10 mouse cellular contexts compared by ENCODE assay signal in genomic region chr9:32146257-32146996, GRCm38 (mm10). TPM values are rescaled to one million over a fixed set of nuclear protein-coding genes. Genes with fewer than 3 reads are reported as not detected.
DNase-seq lines count a peak whose midpoint lies in the region; ATAC-seq and TF ChIP-seq lines count a peak whose summit lies in the region.
"Had no signal": no experiment of that assay in that cellular context is flagged by ENCODE, and none has a peak within 500 bp of the region (broad histone marks: within the 10 kb centered on the region; RNA-seq: fewer than 3 reads in every experiment).

No protein-coding gene starts in this region.

- H3K4me2 ChIP-seq in neural tube, embryonic 15.5 days = no peak overlapping the region
- H3K4me2 ChIP-seq: lung, embryonic 15.5 days had no signal

- H3K4me3 ChIP-seq in liver, adult 2 months (ENCODE audit: insufficient read depth, low read depth, low read length) = no peak overlapping the region
- peak overlapping the region; percentile 5; the same call in 1 of the 2 replicates for H3K4me3 ChIP-seq in heart, embryonic 10.5 days
- no peak overlapping the region for H3K4me3 ChIP-seq in neural tube, embryonic 15.5 days (replicated peaks)
- H3K4me3 ChIP-seq: lung, embryonic 15.5 days had no signal

- WGBS in liver, adult 2 months = 75% methylated on average over 12 of the region's 12 CpGs
- 38% methylated on average over 12 of the region's 12 CpGs for WGBS in heart, embryonic 10.5 days
- WGBS in neural tube, embryonic 15.5 days = 64% methylated on average over 12 of the region's 12 CpGs

- no peaks in the 10 kb centered on the region for H3K9me3 ChIP-seq in heart, embryonic 10.5 days
- no peaks in the 10 kb centered on the region for H3K9me3 ChIP-seq in neural tube, embryonic 15.5 days (replicated peaks)
- H3K9me3 ChIP-seq: lung, embryonic 15.5 days had no signal

- no peak for TF ChIP-seq CTCF in liver, adult 2 months (IDR thresholded peaks at IDR 0.05; ENCODE audit: low read depth, low read length)

- H3K27me3 ChIP-seq in liver, adult 2 months (ENCODE audit: control insufficient read depth, insufficient read depth, low read length) = no peaks in the 10 kb centered on the region
- no peaks in the 10 kb centered on the region for H3K27me3 ChIP-seq in heart, embryonic 10.5 days (ENCODE audit: insufficient read depth, poor library complexity, severe bottlenecking)
- H3K27me3 ChIP-seq in neural tube, embryonic 15.5 days (replicated peaks) = no peaks in the 10 kb centered on the region
- H3K27me3 ChIP-seq: lung, embryonic 15.5 days had no signal

- TF ChIP-seq POLR2A in liver, adult 2 months (IDR thresholded peaks at IDR 0.05; ENCODE audit: extremely low read depth, insufficient read depth, low read length) = no peak

- H3K79me2 ChIP-seq in liver, adult 2 months (ENCODE audit: control insufficient read depth, insufficient read depth, low read length) = peaks cover 8% of the 10 kb centered on the region; the same call in 1 of the 2 replicates

- H3K36me3 ChIP-seq in liver, adult 2 months (ENCODE audit: control insufficient read depth, insufficient read depth, low read length) = no peaks in the 10 kb centered on the region
- H3K36me3 ChIP-seq in heart, embryonic 10.5 days = no peaks in the 10 kb centered on the region
- no peaks in the 10 kb centered on the region for H3K36me3 ChIP-seq in neural tube, embryonic 15.5 days
- H3K36me3 ChIP-seq: lung, embryonic 15.5 days had no signal

- DNase-seq in liver, adult 2 months (ENCODE audit: extremely low read depth, low read depth, low spot score) = peak; percentile 33
- DNase-seq in liver = no peak
- peak; percentile 60 for DNase-seq in brain, adult 2 months (ENCODE audit: low read depth, low spot score)
- peak; percentile 80 for DNase-seq in heart, embryonic 10.5 days (ENCODE audit: low spot score)
- DNase-seq in c-Kit-positive CD71-positive TER-119-positive erythroid progenitor cells, embryonic 14.5 days (ENCODE audit: low spot score) = no peak
- DNase-seq in cerebellum, adult 11-12 months = no peak
- DNase-seq: cerebellum, postnatal 14 days; gastrocnemius, postnatal 10 days had no signal

- peaks cover 2% of the 10 kb centered on the region; the same call in 1 of the 2 replicates for H3K4me1 ChIP-seq in liver, adult 2 months (ENCODE audit: control insufficient read depth, insufficient read depth, low read length)
- H3K4me1 ChIP-seq in heart, embryonic 10.5 days = peaks cover 41% of the 10 kb centered on the region
- H3K4me1 ChIP-seq in neural tube, embryonic 15.5 days = peaks cover 17% of the 10 kb centered on the region; the same call in 1 of the 2 replicates

- 0 out of 2 replicates have a peak overlapping the region, but pooled peaks have one; percentile 14 for H3K9ac ChIP-seq in liver, adult 2 months (ENCODE audit: low read depth, low read length)
- no peak overlapping the region for H3K9ac ChIP-seq in neural tube, embryonic 15.5 days (replicated peaks)
- H3K9ac ChIP-seq: lung, embryonic 15.5 days had no signal

- H3K27ac ChIP-seq in liver, adult 2 months (replicated peaks; ENCODE audit: insufficient read depth, low read depth, low read length) = no peak overlapping the region; the same call in 1 of the 2 replicates
- peak overlapping the region; percentile 65 for H3K27ac ChIP-seq in heart, embryonic 10.5 days
- 0 out of 2 replicates have a peak overlapping the region, but pooled peaks have one; percentile 2 for H3K27ac ChIP-seq in neural tube, embryonic 15.5 days (replicated peaks)
- H3K27ac ChIP-seq: lung, embryonic 15.5 days had no signal

- 0 out of 2 replicates have a peak, but pooled peaks have one; percentile 48 for ATAC-seq in neural tube, embryonic 15.5 days (ENCODE audit: low FRiP score)

RNA-seq across cellular contexts. Expression of gene Arhgap32, which starts 30.5 kb away (rescaled TPM):
- 3.4 and 4.6 TPM in 2 replicates for total RNA-seq in liver, adult 2 months (2014; rRNA removed)
- 0.98 and 1.9 TPM in 2 replicates for polyA plus RNA-seq in liver, adult 2 months (2012; rRNA removed)
- polyA plus RNA-seq in heart, embryonic 10.5 days (2016; fragmentation: Nextera tagmentation; extraction: Ambion mirVana) = 2.8 and 4.3 TPM in 2 replicates
- 8.7 and 11.7 TPM in 2 replicates for polyA plus RNA-seq in neural tube, embryonic 15.5 days (2015; fragmentation: Nextera tagmentation; extraction: Ambion mirVana)

Comparison
In these comparisons a context has a peak if more than half of its experiments do, and no peak if none do; other contexts are left out.
1. DNase-seq: peak in liver, adult 2 months (single experiment), brain, adult 2 months (single experiment) and heart, embryonic 10.5 days (single experiment); none in liver (single experiment), c-Kit-positive CD71-positive TER-119-positive erythroid progenitor cells, embryonic 14.5 days (single experiment) and cerebellum, adult 11-12 months (single experiment).